Mouse (Mus musculus) heart, postnatal 4 days (tissue): ENCODE measurements around the gene Fam57b. TPM values are rescaled to one million over a fixed set of nuclear protein-coding genes. Genes with fewer than 3 reads are reported as not detected.

Source experiments
- DNase-seq: peaks from one replicate; pipeline ENCODE4 v3.0.0; 2021
- total RNA-seq, 2 experiments: library from RNA; stranded (reverse); gene quantifications; 2 replicates each; pipeline ENCODE4 v1.2.3; 2021

Gene Fam57b
- total RNA-seq = 1 to 10 TPM; 7.7 to 9.3 TPM

DNA sequence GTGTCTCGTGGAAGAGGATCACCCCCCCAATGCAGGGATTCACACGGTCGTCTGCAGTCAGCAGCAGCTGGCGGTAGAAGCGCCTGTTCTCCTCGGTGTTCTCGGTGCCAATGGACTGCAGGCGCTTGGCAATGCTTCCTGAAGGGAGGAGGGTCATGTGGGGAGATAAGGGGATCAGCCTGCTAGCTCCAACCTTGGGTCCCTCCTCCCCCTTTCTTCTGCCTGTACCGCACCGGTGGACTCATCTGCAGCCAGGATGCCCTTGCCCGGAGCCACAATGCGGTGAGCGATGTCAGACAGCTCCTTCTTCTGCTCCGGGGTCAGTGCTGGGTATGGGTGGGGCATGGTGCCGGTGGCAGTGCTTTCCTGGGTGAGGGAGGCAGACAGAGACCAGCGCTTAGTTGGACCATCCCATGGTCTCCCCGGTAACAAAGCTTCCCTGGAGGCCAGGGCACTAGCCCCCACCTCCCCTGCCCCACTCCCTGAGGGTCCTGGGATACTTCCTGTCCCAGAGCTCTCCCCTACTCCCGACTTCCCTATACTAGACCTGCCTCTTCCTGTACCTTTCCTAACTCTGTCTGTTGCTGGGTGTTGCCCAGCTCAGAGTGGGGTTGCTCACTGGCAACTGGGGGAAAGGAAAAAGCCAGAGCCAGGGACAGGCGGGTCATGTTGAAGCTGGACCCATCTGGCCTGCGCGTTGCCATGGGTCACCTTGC lies at the start of gene Fam57b:
TSS of gene Fam57b (plus strand) at position 258 of the 716 bp plus-strand sequence.
- peak; percentile 68 for DNase-seq

DNA sequence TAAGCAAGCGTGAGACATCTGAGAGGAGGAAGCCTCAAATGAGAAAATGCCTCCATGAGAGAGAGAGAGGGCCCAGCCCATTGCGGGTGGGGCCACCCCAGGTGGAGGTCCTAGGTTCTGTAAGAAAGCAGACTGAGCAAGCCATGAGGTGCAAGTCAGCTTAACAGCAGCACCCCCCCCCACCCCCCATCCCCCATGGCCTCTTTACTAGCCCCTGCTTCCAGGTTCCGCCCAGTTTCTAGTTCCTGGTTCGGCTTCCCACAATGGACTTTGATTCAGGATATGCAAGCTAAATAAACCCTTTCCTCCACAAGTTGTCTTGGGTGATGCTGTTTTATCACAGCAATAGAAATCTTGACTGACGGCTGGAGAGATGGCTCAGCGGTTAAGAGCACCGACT lies 48.6 kb upstream of the Fam57b start:
- DNase-seq = no peak

DNA sequence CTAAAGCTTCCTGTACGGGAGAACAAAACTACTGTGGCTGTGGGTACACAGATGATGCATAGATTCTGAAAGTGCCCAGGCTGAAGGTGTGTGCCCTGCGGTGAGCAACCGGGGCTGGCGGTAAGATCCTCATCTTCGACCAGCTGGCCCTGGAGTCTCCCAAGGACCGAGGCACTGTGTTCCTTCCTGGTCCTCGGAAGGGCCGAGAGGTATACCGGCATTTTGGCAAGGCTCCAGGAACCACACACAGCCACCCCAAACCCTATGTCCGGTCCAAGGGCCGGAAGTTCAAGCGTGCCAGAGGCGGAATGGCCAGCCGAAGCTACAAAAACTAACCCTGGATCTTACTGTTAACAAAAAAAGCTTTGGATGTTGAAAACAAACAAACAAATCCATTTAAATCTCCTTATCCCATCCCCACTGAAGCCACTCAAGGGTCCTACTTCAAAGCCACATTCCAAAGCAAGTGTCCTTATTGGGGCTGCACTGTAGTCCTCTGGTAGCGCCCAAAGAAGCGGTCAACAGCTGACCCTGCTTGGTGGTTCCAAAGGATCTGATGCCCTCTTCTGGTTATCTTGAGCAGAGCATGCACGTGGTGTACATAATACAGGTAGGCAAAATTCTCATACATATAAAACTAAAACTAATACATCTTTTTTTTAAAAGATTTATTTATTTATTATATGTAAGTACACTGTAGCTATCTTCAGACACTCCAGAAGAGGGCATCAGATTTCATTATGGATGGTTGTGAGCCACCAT lies 47.7 kb upstream of the Fam57b start:
- DNase-seq = no peak

DNA sequence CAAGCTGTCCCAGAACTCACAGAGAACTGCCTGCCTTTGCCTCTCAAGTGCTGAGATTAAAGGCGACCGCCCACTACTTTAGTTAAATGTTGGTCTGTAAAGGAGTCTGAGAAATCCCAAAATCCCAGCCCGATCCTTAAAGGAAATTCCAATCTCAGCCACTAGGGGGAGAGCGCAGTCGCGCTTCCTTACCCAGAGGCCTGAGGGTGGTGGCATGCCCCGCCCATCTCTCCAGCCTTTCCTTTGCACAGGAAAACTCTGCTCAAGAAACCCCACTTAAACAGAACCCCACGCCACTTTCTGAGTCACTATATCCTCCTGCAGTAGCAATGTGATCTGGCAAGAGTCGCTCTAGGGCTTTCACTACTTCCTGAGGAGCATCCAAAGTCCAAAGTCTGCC lies 42.6 kb upstream of the Fam57b start:
- peak; percentile 85 for DNase-seq

DNA sequence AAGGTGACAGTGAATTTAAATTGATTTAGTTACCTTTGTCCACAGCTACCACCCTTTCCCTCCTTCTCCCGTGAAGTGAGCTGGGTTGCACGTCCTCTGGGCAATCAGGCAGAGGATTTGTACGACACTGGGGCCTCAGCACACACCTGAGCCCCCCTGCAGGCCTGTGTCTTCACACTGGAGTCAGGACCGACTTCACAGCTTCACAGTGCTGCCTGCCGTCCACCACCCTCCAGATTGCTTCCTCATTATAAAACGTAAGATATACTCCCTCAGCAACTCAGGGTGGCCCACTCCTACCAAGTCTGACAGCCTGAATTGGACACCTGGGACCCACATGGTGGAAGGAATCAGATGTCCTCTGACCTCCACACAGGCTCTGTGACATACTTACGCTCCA lies 38.9 kb upstream of the Fam57b start:
- DNase-seq = no peak

DNA sequence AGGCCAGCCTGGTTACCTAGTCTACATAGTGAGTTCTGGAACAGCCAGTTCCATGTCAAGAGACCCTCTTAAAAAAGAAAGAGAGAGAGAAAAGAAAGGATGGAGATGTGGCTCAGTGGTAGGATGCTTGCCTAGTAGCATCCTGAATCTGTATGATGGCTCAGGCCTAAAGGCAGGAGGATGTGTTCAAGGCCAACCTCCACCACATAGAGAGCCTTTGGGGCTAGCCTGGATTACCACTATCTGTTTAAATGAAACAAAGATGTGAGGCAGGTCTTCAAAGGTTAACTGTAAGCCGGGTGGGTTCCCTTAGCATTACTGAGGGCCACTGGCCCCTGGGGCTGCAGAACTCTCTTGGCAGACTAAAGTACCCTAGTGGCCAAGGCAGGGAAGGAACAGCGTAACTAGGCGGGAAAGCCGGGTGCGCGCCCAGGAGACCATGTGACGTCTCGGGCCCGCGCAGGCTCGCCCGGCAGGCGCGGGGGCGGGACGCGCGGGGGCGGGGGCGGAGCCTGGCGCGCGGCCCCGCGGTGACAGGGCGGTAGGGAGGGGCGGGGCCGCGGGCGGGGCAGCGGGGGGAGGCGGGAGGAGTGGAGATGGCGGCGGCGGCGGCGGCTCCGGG lies 38.3 kb upstream of the Fam57b start, which contains the start of gene Mapk3:
TSS of gene Mapk3 (plus strand) at position 552 of the 622 bp plus-strand sequence.
- peak; percentile 93 for DNase-seq

DNA sequence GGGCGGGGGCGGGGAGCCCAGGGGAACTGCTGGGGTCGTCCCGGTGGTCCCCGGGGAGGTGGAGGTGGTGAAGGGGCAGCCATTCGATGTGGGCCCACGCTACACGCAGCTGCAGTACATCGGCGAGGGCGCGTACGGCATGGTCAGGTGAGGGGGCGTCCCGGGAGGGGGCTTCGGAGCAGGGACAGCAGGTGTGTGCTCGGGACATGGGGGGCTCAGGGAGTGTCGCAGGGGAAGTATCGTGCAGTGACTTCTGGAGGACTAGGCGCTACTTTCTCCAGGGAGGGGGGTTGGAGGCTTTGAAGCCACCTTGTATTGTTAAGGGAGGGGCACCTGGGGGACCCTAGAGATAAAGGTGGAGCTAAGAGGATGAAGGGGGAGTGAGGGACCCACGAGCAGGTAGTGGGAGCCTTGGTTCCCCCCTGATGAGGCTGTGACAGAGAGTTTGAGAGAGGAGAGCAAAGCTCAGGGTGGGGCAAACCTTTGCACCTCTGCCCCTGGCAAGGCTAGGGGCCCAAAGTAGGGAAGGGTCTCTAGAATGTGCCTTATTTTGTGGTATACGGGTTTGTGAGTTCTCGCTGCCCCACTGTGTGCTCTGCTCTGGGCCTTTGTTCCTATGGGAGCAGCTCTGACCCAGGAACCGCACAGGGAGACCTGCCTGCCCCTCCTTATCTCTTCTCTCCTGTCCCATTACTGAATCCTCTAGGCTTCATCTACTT lies 37.6 kb upstream of the Fam57b start:
- no peak for DNase-seq

DNA sequence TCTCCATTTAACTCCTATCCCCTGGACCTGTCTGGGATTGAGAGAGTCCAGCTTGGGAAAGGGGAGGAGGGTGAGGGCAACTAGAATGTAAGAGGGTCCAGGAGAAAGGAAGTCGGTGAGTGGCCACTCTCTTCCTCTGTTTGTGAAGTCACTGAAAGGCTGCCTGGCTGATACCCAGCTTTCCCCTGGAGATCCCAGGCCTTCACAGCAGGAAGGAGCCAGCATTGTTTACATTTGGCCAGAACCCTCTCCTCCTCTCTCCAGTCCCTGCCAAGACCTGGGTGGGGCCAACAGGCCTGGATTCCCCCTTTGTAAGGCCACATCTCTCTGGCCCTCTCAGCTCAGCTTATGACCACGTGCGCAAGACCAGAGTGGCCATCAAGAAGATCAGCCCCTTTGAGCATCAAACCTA lies 37.1 kb upstream of the Fam57b start:
- peak; percentile 85 for DNase-seq

DNA sequence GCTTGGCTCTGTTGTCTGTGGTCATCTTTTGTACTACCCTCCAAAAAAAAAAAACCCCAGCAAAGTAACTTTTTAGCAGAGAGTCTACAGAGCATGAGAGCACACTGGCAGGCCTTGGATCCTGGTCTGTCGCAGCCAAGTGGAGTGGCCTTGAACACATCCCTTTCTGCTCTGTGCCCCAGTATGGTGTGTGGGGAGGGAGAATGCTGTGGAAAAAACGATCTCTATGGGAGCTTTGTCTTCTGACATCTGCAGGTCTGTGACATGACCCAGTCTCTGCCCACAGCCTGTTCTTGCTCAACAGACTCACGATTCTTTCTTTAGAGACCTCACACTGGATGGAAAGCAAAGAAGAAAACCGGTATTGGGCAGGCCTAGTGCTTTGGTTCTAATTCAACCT lies 36.5 kb upstream of the Fam57b start:
- no peak for DNase-seq

DNA sequence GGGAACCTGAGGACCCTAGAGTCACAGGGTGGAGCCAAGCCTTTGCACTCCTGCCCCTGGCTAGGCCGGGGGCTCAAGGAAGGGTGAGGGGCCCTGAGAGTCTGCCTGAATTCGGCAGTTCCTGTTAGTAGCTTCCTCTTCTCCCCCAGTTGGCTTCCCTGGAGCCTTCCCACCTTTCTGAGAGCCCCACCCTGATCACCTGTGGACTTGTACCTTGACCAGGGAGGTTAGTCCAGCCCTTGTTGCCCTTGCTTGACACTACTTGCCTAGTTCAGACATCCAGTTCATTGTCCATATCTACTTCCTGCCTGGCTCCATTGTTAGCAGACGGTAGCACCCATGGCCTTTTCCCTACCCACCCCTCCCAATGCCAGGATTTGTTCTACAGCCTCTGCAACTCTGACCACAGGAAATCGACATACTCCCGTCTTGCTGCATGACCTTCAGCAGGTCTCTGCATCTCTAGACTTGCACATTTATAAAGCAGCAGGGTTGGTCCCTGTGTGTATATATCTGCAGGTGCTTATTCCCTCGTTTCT lies 35.9 kb upstream of the Fam57b start:
- no peak for DNase-seq

DNA sequence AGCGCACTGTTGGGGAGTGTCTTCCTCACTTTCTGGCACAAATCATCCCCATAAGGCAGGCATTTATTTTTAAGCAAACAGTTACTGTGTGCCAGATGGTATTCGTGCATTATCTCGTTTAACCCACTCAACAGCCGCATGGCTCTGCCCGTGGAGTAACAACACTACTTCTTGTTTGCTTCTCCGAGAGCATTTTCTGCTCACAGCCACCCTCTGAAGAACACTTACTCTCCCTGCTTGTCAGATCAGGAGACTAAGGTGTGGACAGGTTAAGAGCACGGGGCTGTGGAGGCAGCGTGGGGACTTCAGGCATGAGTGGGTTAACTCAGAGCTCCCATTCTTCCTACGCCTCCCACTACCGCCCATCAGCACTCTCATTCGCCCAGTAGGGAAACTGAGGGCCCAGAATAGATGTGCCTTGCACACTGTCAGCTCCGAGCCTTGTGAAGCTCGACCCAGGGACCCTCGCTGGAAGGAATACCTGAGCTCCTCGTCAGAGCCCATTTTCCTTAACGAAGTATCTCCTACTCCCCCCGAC lies 34.9 kb upstream of the Fam57b start:
- DNase-seq = no peak

DNA sequence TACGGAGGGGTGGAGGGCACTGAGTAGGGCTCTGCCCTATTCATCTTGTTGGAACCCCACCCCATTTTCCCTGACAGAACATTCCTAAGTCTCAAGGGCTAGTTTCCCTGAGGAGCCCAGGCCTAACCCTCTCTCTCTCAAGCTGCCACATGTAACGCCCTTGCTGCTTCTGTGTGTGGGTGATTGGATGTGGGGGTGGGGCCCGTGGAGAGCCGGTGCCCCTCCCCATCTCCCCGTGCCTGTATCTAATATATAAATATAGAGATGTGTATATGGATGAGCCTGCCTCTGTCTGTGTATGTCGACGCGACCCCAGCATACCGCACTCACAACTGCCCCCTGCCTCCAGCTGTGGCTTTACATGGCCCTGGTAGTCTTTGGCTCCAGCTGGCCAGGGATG lies 31.9 kb upstream of the Fam57b start:
- no peak for DNase-seq

DNA sequence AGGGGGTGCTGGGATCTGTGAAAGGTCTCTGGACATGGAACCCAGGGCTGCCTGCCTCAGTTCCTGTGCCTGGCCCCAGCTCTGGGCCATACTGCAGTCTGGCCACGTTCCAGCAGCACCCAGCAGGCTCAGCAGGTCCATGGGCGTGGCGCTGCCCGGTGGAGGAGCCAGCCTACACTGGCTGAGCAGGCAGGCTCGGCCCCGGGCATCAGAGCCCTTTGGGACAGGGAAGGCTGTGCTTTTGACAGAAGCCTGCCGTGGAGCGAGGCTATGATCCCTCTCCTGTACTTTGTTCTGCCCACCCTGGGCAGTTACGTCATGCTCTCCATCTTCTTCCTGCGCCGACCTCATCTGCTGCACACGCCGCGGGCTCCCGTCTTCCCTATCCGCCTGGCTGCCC lies 31.3 kb upstream of the Fam57b start, which contains the start of gene Gdpd3:
TSS of gene Gdpd3 (plus strand) at position 134 of the 400 bp plus-strand sequence.
- DNase-seq = no peak

DNA sequence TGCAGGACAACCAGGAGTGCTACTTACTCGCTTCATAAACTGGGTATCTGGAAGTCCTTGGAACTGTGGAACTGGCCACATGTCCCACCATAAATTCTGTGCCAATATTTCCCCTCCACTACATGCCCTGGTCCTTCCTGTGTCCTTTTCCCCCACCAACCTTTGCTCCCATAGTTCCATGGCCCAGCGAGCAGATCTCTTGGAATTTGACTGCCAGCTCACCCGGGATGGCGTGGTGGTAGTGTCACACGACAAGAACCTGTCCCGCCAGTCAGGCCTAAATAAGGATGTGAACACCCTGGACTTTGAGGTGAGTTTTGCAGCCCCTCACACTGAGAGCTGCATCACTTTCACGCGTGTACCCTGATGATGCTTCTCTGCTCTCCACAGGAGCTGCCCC lies 30.5 kb upstream of the Fam57b start:
- no peak for DNase-seq

DNA sequence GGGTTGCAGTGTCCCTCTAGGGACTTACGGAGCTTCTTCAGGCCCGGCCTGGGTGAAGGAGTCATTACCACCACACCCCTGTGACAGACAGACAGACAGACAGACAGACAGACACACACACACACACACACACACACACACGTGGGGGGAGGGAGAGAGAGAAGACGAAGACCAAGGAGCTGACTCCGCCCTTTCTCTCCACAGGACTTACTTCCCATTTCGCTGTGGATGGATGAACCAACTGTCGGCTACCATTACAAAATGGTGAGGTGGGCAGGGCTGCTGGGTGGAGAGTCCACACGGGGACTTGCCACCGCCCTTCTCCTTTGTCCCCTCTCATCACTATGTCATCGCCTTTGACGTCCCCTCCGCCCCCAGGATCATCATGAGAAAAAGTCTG lies 26.7 kb upstream of the Fam57b start:
- no peak for DNase-seq

DNA sequence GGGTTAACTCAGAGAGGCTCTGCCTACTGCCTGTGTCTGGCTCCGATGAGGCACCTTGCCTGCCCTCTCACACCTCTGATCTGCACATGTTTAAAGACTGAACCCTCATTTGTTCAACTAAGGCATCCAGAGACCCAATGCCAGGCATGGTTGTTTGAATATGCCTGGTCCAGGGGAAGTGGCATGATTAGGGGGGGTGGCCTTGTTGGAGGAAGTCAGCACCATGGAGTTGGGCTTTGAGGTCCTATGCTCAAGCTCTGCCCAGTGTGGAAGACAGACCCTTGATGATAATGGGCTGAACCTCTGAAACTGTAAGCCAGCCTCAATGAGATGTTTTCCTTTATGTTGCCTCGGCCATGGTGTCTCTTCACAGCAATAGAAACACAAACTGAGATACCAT lies 24.1 kb upstream of the Fam57b start:
- DNase-seq = no peak

DNA sequence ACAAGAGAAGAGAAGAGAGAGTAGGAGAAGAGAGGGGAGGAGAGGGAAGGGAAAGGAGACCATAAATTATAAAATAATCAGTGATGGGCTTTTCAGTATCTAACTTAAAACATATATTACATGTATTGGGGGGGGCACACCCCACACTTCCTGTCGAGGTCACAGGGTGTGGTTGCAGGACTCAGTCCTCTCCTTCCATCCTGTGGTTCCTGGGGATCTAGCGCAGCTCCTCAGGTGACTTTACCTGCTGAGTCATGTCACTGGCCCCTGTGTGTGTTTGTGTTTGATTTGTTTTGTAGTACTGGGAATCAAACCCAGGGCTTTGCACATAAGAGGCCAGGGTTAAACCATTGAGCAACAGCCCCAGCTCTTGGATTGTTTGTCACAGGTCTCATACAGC lies 23.0 kb upstream of the Fam57b start:
- DNase-seq = no peak

DNA sequence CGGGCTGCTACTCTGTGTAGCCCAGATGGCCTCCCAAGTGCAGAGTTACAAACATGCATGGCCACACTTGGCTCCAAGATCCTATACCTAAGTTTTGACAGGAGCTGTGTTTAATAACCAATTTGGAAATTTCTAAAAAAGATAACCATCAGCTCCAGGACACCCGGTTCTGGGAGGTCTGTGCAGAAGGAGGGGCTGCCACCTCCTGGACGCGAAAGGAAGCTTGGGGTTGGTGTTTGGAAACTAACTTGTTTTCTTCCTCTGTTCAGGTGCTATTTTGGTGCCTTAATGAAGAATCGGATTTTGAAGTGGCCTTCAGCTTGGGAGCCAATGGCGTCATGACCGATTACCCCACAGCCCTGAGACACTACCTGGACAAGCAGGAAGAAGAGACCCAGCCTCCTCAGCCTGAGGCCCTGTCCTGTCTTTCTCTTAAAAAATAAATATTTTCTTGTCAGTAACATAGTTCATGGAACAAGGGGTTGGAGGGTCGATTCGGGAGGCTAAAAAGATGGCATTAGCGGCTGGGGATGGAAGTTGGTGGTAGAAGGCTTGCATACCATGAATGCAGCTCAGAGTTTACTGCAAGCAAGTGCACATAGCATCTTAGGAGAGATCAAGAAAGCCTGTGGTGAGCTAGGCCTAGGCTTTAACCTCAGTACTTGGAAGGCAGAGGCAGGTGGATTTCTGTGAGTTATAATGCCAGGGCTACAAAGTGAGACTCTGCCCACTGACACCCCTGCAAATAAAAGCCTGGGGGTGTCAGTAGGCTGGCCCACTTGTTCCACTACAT lies 22.1 kb upstream of the Fam57b start:
- DNase-seq = no peak

DNA sequence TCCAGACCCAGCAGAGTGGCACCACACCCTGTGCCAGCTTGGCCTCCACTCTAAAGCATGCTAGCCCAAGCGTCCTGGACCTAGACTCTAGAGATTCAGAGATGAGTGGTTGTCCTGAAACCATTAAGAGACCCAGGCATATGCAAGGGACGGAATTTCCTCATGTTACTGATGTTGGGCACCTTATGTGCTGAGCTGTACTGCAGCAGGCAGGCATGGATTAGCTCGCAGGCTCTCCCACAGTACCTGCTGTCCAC lies 21.6 kb upstream of the Fam57b start:
- DNase-seq = no peak

DNA sequence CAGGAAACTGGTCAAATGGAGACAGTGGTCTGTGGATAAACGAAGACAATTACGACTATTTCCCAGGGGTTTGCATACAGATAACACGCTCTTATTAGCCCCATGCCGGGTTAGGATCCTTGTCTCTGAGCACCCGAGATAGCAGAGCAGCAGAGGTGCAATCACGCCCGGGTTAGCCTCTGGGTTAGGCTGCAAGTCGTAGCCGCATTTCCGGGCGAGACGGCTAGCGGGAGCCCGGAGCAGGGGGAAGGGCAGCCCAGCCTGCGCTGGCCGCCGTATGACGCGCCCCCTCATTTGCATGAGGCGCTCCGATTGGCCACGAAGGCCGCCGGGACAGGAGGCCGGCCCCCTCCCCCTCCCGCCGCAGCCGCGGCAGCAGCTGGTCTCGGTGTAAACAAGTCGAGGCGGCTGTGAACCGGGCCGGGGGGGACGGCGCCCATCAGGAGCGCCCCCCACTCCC lies 20.8 kb upstream of the Fam57b start, which contains the start of gene Ypel3:
TSS of gene Ypel3 (plus strand) at position 358 of the 460 bp plus-strand sequence.
- DNase-seq = peak; percentile 95

DNA sequence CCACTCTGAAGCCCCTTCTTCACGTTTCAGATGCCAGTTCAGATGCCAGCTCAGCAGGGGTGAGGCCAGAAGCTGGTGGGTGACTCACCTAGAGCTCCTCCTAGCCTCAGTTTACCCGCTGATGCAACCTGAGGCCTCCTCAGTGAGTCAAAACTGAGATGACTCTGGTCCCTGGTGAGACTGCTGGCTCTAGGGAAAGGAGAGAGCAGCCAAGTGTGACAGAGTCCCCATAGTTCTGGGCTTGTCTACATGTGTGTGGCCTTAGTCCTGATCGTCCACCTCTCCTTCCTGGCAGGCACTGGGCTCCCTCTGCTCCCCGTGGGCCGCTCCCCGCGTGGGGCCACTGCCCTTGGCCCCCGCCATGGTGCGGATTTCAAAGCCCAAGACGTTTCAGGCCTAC lies 20.0 kb upstream of the Fam57b start:
- no peak for DNase-seq
